Mouse (Mus musculus) kidney, postnatal 0 days (tissue): Measurements from ENCODE around the gene Tmem184b. TPM values are rescaled to one million over a fixed set of nuclear protein-coding genes. Genes with fewer than 3 reads are reported as not detected.

Experiments used
- ATAC-seq: fragments of 200-750 bp; cut with Nextera tagmentation; replicated peaks from 2 replicates; pipeline ENCODE4 v1.8.0; 2017; ENCODE audit warnings: low read depth, moderate number of reproducible peaks, moderate TSS enrichment, moderate library complexity; ENCODE audit not compliant: low FRiP score
- DNase-seq: peaks from one replicate; pipeline ENCODE4 v3.0.0-alpha.2; 2016; ENCODE audit warnings: low spot score
- H3K27ac ChIP-seq: fragments of 300-500 bp; sonication (generic); 2 replicates; pipeline ENCODE4 v1.5.1; 2014; ENCODE audit warnings: mild to moderate bottlenecking
- H3K27me3 ChIP-seq: fragments of 300-500 bp; sonication (generic); 2 replicates; pipeline ENCODE4 v1.6.1; 2014; ENCODE audit warnings: low read length, mixed read lengths; ENCODE audit not compliant: insufficient read depth
- H3K36me3 ChIP-seq: fragments of 300-500 bp; sonication (generic); 2 replicates; pipeline ENCODE4 v1.6.1; 2014; ENCODE audit warnings: low read length, mixed read lengths; ENCODE audit not compliant: insufficient read depth
- H3K4me1 ChIP-seq: fragments of 300-500 bp; sonication (generic); replicated peaks from 2 replicates; pipeline ENCODE4 v1.6.1; 2014; ENCODE audit warnings: antibody characterized with exemption, low read length, mixed read lengths; ENCODE audit not compliant: insufficient read depth
- H3K4me2 ChIP-seq: fragments of 300-500 bp; sonication (generic); 2 replicates; pipeline ENCODE4 v1.6.1; 2014; ENCODE audit warnings: mild to moderate bottlenecking, low read length, moderate library complexity, mixed read lengths
- H3K4me3 ChIP-seq: fragments of 300-500 bp; sonication (generic); replicated peaks from 2 replicates; pipeline ENCODE4 v1.5.1; 2014; ENCODE audit warnings: low read depth, low read length
- H3K9ac ChIP-seq: fragments of 300-500 bp; sonication (generic); 2 replicates; pipeline ENCODE4 v1.6.1; 2014; ENCODE audit warnings: low read depth, low read length
- H3K9me3 ChIP-seq: fragments of 300-500 bp; sonication (generic); replicated peaks from 2 replicates; pipeline ENCODE4 v1.6.1; 2016; ENCODE audit warnings: low read length, inconsistent platforms, mixed read lengths
- CTCF ChIP-seq: IDR thresholded peaks from 2 replicates; pipeline ENCODE4 v1.5.1; 2016; ENCODE audit warnings: antibody characterized with exemption, low read depth, mild to moderate bottlenecking, moderate library complexity
- WGBS: fragments of 180-500 bp; shearing (Covaris S2); extraction: QIAGEN DNeasy Blood & Tissue Kit; methylation state at CpG from one replicate; pipeline ENCODE4 v1.1.7; 2014; 5-methylcytosine and 5-hydroxymethylcytosine counted together
- polyA plus RNA-seq: library from polyadenylated mRNA; unstranded; fragments of >200 nt; fragmentation: Nextera tagmentation; extraction: Ambion mirVana; gene quantifications from 2 replicates; pipeline ENCODE4 v1.2.1, GENCODE M21; 2015

The Tmem184b gene
- polyA plus RNA-seq, 1 experiment from 2014 or later = 44.4 TPM

- Histone ChIP-seq H3K27ac (no peak overlapping the region), H3K36me3 (no peaks in the 10 kb centered on the region), H3K9ac (0 out of 2 replicates have a peak overlapping the region, but pooled peaks have one; percentile 37), H3K4me2 (peak overlapping the region; percentile 37; the same call in 1 of the 2 replicates), H3K27me3 (no peaks in the 10 kb centered on the region), H3K9me3 (no peaks in the 10 kb centered on the region), H3K4me3 (peak overlapping the region; percentile 6; the same call in 1 of the 2 replicates), H3K4me1 (peaks cover 57% of the 10 kb centered on the region)
- peak; percentile 65 for TF ChIP-seq CTCF
- ATAC-seq (no peak), DNase-seq (peak; percentile 77)
- WGBS = 81% methylated on average over 11 of the region's 11 CpGs
These were observed 6.6 kb downstream of the Tmem184b start for GRCm38 (mm10) chr15:79396736-79397135.

- no peaks in the 10 kb centered on the region for H3K27me3 ChIP-seq
- DNase-seq (no peak), ATAC-seq (no peak)
- WGBS = 63% methylated on average over 6 of the region's 6 CpGs
- H3K4me3 ChIP-seq = 0 out of 2 replicates have a peak overlapping the region, but pooled peaks have one; percentile 6
- no peaks in the 10 kb centered on the region for H3K36me3 ChIP-seq
- H3K27ac ChIP-seq = no peak overlapping the region
- H3K9ac ChIP-seq = no peak overlapping the region
- TF ChIP-seq CTCF = no peak
- no peaks in the 10 kb centered on the region for H3K9me3 ChIP-seq
- peak overlapping the region; percentile 37 for H3K4me2 ChIP-seq
- H3K4me1 ChIP-seq = peaks cover 59% of the 10 kb centered on the region
These were observed 8.1 kb downstream of the Tmem184b start for GRCm38 (mm10) chr15:79395281-79395680.

GRCm38 (mm10) chr15:79394842-79395241 lies 8.5 kb downstream of the Tmem184b start:
- no peak overlapping the region for H3K4me3 ChIP-seq
- no peak overlapping the region for H3K27ac ChIP-seq
- DNase-seq = peak; percentile 39
- no peak for TF ChIP-seq CTCF
- H3K9ac ChIP-seq = no peak overlapping the region
- no peaks in the 10 kb centered on the region for H3K36me3 ChIP-seq
- H3K4me1 ChIP-seq = peaks cover 58% of the 10 kb centered on the region
- 31% methylated on average over 4 of the region's 4 CpGs for WGBS
- no peaks in the 10 kb centered on the region for H3K9me3 ChIP-seq
- ATAC-seq = no peak
- peak overlapping the region; percentile 37 for H3K4me2 ChIP-seq
- no peaks in the 10 kb centered on the region for H3K27me3 ChIP-seq

GRCm38 (mm10) chr15:79393101-79393500 lies 10.3 kb downstream of the Tmem184b start:
- H3K4me2 ChIP-seq = no peak overlapping the region
- DNase-seq (no peak), ATAC-seq (no peak)
- H3K4me1 ChIP-seq = peaks cover 58% of the 10 kb centered on the region
- H3K27ac ChIP-seq = no peak overlapping the region
- H3K9ac ChIP-seq = no peak overlapping the region
- H3K9me3 ChIP-seq = no peaks in the 10 kb centered on the region
- no peaks in the 10 kb centered on the region for H3K27me3 ChIP-seq
- H3K36me3 ChIP-seq = no peaks in the 10 kb centered on the region
- no peak overlapping the region for H3K4me3 ChIP-seq
- TF ChIP-seq CTCF = no peak
- WGBS = 87% methylated on average over 6 of the region's 6 CpGs

GRCm38 (mm10) chr15:79392527-79392926 lies 10.8 kb downstream of the Tmem184b start:
- H3K9ac ChIP-seq = no peak overlapping the region
- DNase-seq (no peak), ATAC-seq (no peak)
- peak overlapping the region; percentile 79; the same call in 1 of the 2 replicates for H3K27ac ChIP-seq
- peaks cover 59% of the 10 kb centered on the region for H3K4me1 ChIP-seq
- no peaks in the 10 kb centered on the region for H3K9me3 ChIP-seq
- TF ChIP-seq CTCF = no peak
- H3K4me2 ChIP-seq = no peak overlapping the region
- no peaks in the 10 kb centered on the region for H3K36me3 ChIP-seq
- H3K27me3 ChIP-seq = no peaks in the 10 kb centered on the region
- no peak overlapping the region for H3K4me3 ChIP-seq
- whole genome bisulfite sequencing = 87% methylated on average over 5 of the region's 5 CpGs

GRCm38 (mm10) chr15:79391447-79392093 lies 11.8 kb downstream of the Tmem184b start:
- DNase-seq = peak; percentile 75
- 9% methylated on average over 7 of the region's 7 CpGs for WGBS

GRCm38 (mm10) chr15:79390434-79390833 lies 12.9 kb downstream of the Tmem184b start:
- DNase-seq = no peak

More at GRCm38 (mm10) chr15:79391447-79392093, 11.8 kb downstream of the Tmem184b start:
- peak; percentile 54 for ATAC-seq
- Histone ChIP-seq H3K27me3 (no peaks in the 10 kb centered on the region), H3K27ac (peak overlapping the region; percentile 79), H3K4me1 (peaks cover 59% of the 10 kb centered on the region), H3K9ac (no peak overlapping the region), H3K36me3 (no peaks in the 10 kb centered on the region), H3K4me3 (no peak overlapping the region), H3K4me2 (no peak overlapping the region), H3K9me3 (no peaks in the 10 kb centered on the region)
- no peak for TF ChIP-seq CTCF

More at GRCm38 (mm10) chr15:79390434-79390833, 12.9 kb downstream of the Tmem184b start:
- H3K27ac ChIP-seq = no peak overlapping the region
- H3K27me3 ChIP-seq = no peaks in the 10 kb centered on the region
- no peaks in the 10 kb centered on the region for H3K36me3 ChIP-seq
- H3K4me1 ChIP-seq = peaks cover 56% of the 10 kb centered on the region
- WGBS = 74% methylated on average over 6 of the region's 6 CpGs
- ATAC-seq = peak; percentile 27; the same call in 1 of the 2 replicates
- no peak overlapping the region for H3K4me3 ChIP-seq
- TF ChIP-seq CTCF = no peak
- H3K9ac ChIP-seq = no peak overlapping the region
- no peak overlapping the region for H3K4me2 ChIP-seq
- H3K9me3 ChIP-seq = no peaks in the 10 kb centered on the region
